Mouse (Mus musculus): ENCODE results near the gene Cry2. TPM values are rescaled to one million over a fixed set of nuclear protein-coding genes. Genes with fewer than 3 reads are reported as not detected.

Gene Cry2
- polyA plus RNA-seq, 1 experiment from 2014 or later = 27.1 TPM

- H3K9me3 ChIP-seq = no peaks in the 10 kb centered on the region
- H3K4me2 ChIP-seq = peak overlapping the region; percentile 94
- H3K27me3 ChIP-seq = peaks cover 28% of the 10 kb centered on the region
- peak overlapping the region; percentile 76 for H3K4me3 ChIP-seq (replicated peaks)
- WGBS = under 1% methylated on average over 29 of the region's 29 CpGs
- peak overlapping the region; percentile 87 for H3K27ac ChIP-seq
- peaks cover 30% of the 10 kb centered on the region for H3K36me3 ChIP-seq
- peak overlapping the region; percentile 57 for H3K9ac ChIP-seq (replicated peaks)
- peaks cover 43% of the 10 kb centered on the region for H3K4me1 ChIP-seq (replicated peaks)
- ATAC-seq (ENCODE audit: insufficient number of reproducible peaks, insufficient read depth, low FRiP score, low TSS enrichment, low read depth) = peak; percentile 92
These were observed 58.7 kb downstream of the Cry2 start for GRCm38 (mm10) chr2:92375099-92375623.

DNA sequence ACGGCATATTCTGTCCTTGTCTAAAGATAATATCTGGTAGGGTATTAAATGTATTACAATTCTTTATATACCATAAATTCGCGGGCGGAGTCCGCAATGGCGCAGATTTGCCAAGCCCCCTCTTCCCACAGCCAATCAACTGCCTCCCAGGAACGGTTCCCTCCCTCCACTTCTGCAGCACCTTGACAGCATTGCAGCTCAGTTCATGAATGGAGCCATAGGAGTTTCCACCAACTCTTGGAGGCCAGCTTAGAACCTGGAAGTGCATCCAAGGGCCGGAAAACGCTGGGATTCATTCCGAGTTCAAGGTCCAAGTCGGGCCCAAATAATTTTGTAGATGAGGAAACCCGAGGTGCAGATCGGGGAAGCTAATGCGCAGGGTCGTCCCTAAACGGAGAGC is 59.3 kb downstream of the Cry2 start, which contains the start of the genes Pex16 and Large2:
Gene Pex16 (plus strand): TSS at position 163 of the 400 bp plus-strand sequence.
Gene Large2 (minus strand): TSS at position 356 of the 400 bp plus-strand sequence.
- H3K4me1 ChIP-seq (replicated peaks) = peaks cover 50% of the 10 kb centered on the region
- peak within 1 kb of the TSS; percentile 87 for H3K27ac ChIP-seq
- peaks cover 34% of the 10 kb centered on the region for H3K27me3 ChIP-seq
- ATAC-seq (ENCODE audit: insufficient number of reproducible peaks, insufficient read depth, low FRiP score, low TSS enrichment, low read depth) = no peak
- WGBS = 2% methylated on average over 16 of the region's 16 CpGs
- H3K4me2 ChIP-seq = peak within 1 kb of the TSS; percentile 94
- peak within 1 kb of the TSS; percentile 76 for H3K4me3 ChIP-seq (replicated peaks)
- peaks cover 25% of the 10 kb centered on the region for H3K36me3 ChIP-seq
- no peaks in the 10 kb centered on the region for H3K9me3 ChIP-seq
- peak within 1 kb of the TSS; percentile 57 for H3K9ac ChIP-seq (replicated peaks)

DNA sequence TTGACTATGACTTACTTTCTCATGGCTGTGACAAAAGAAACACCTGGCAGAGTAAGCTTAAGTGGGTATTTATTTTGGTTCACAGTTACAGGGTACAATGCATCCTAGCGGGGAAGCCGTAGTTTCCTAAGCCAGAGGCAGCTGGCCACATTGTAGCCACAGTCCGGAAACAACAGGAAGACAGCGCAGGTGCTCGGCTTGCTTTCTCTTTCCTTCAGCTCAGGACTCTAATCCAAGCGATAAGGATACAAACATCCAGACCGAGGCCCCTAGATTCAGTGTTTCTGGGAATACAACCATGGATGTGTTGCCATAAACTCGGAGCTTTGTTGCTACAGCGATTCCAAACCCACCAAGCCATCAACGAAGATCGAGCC is 60.4 kb downstream of the Cry2 start:
- Histone ChIP-seq H3K27ac (0 out of 2 replicates have a peak overlapping the region, but pooled peaks have one; percentile 41), H3K4me1 (replicated peaks) (peaks cover 54% of the 10 kb centered on the region), H3K9me3 (no peaks in the 10 kb centered on the region), H3K4me3 (replicated peaks) (no peak overlapping the region), H3K27me3 (peaks cover 44% of the 10 kb centered on the region), H3K4me2 (no peak overlapping the region), H3K9ac (replicated peaks) (0 out of 2 replicates have a peak overlapping the region, but pooled peaks have one; percentile 4), H3K36me3 (peaks cover 15% of the 10 kb centered on the region; the same call in 1 of the 2 replicates)
- WGBS = 81% methylated on average over 11 of the region's 11 CpGs
- no peak for ATAC-seq (ENCODE audit: insufficient number of reproducible peaks, insufficient read depth, low FRiP score, low TSS enrichment, low read depth)

- H3K4me3 ChIP-seq (replicated peaks) = no peak overlapping the region
- no peak overlapping the region for H3K9ac ChIP-seq (replicated peaks)
- ATAC-seq (ENCODE audit: insufficient number of reproducible peaks, insufficient read depth, low FRiP score, low TSS enrichment, low read depth) = no peak
- peaks cover 9% of the 10 kb centered on the region; the same call in 1 of the 2 replicates for H3K36me3 ChIP-seq
- 43% methylated on average over 9 of the region's 9 CpGs for WGBS
- peak overlapping the region; percentile 37; the same call in 1 of the 2 replicates for H3K27ac ChIP-seq
- no peaks in the 10 kb centered on the region for H3K9me3 ChIP-seq
- H3K4me1 ChIP-seq (replicated peaks) = peaks cover 54% of the 10 kb centered on the region
- no peak overlapping the region for H3K4me2 ChIP-seq
- H3K27me3 ChIP-seq = peaks cover 44% of the 10 kb centered on the region
These were observed 60.9 kb downstream of the Cry2 start for GRCm38 (mm10) chr2:92372767-92373436.

GRCm38 (mm10) chr2:92371971-92372690 is 61.7 kb downstream of the Cry2 start:
- WGBS = 29% methylated on average over 10 of the region's 10 CpGs
- no peak for ATAC-seq (ENCODE audit: insufficient number of reproducible peaks, insufficient read depth, low FRiP score, low TSS enrichment, low read depth)
- H3K4me3 ChIP-seq (replicated peaks) = no peak overlapping the region
- H3K27ac ChIP-seq = peak overlapping the region; percentile 37; the same call in 1 of the 2 replicates
- H3K27me3 ChIP-seq = peaks cover 44% of the 10 kb centered on the region
- peaks cover 2% of the 10 kb centered on the region; the same call in 1 of the 2 replicates for H3K36me3 ChIP-seq
- H3K9me3 ChIP-seq = no peaks in the 10 kb centered on the region
- H3K9ac ChIP-seq (replicated peaks) = no peak overlapping the region
- H3K4me1 ChIP-seq (replicated peaks) = peaks cover 62% of the 10 kb centered on the region
- peak overlapping the region; percentile 93 for H3K4me2 ChIP-seq

DNA sequence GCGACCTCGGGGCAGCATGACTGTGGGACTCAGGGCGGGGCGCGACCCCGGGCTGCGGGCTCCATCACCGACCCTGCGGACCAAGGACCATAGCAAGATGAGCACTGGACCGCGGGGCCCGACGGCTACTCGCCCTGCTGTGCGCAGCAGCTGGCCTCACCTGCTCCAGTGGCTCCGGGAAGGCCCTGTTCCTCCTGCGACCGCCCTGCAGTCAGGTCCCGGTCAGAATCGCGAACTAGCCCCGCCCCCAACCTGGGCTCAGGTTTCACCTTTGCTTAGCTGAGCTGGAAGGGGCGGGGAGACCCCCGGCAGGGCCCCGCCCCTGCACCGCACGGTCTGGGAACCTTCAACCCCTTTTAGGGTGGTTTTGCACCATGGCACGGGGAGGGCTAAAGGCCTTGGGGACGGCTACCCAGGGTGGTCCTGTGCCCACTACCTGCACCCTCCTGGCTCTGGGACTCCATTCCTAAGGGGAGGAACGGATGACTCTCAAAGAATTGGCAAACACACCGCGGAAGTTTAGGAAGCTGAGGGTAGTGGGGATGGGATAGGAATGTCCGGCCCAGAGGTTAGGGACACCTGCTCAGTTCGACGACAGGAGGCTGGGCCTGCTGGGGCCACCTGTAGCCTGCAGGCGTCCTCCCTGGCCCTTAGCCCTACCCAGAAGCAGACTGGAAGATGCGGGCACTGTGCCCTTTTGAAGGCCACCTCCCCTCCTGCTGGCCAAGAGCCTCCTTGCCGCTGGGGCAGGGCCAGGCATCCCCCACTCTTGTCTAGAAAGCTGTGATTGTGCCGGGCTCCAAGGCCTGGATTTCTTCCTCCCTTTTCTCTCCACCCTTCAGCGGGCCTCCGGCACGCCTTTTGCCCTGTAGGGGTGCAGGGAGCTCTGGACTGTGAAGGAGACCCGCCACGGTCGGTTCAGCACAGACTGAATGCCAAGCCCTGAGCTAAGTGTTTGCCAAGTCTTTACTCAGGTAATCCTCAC is 62.7 kb downstream of the Cry2 start:
- Histone ChIP-seq H3K9ac (replicated peaks) (peak overlapping the region; percentile 66), H3K4me3 (replicated peaks) (peak overlapping the region; percentile 56), H3K4me1 (replicated peaks) (peaks cover 59% of the 10 kb centered on the region), H3K27me3 (peaks cover 44% of the 10 kb centered on the region), H3K36me3 (peaks cover 1% of the 10 kb centered on the region), H3K4me2 (peak overlapping the region; percentile 93), H3K27ac (peak overlapping the region; percentile 37; the same call in 1 of the 2 replicates), H3K9me3 (no peaks in the 10 kb centered on the region)
- WGBS = 3% methylated on average over 45 of the region's 45 CpGs
- peak; percentile 33 for ATAC-seq (ENCODE audit: insufficient number of reproducible peaks, insufficient read depth, low FRiP score, low TSS enrichment, low read depth)

DNA sequence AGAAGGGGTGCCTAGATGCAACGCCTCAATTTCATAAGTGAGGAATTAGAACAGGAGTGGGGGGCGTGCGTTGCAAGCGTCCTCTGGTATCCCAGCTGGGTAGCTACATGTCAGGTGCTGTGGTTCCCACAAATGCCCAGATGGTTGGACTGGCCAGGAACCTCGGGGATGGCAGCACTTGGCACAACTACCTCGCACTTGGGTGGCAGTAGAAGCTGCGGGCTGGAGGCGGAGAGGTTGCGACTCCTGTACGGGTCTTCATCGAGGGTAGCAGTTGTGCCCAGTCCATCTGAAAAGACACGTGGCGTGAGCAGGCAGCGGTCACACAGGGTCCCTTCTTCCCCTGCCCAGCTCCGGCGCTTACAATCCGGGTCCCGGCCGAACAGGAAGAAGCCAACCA is 63.5 kb downstream of the Cry2 start:
- Histone ChIP-seq H3K9me3 (no peaks in the 10 kb centered on the region), H3K4me2 (peak overlapping the region; percentile 93), H3K27me3 (peaks cover 44% of the 10 kb centered on the region), H3K4me3 (replicated peaks) (peak overlapping the region; percentile 56), H3K4me1 (replicated peaks) (peaks cover 53% of the 10 kb centered on the region), H3K27ac (no peak overlapping the region), H3K9ac (replicated peaks) (peak overlapping the region; percentile 66), H3K36me3 (peaks cover 7% of the 10 kb centered on the region)
- ATAC-seq (ENCODE audit: insufficient number of reproducible peaks, insufficient read depth, low FRiP score, low TSS enrichment, low read depth) = no peak
- WGBS = 11% methylated on average over 19 of the region's 19 CpGs

- no peak overlapping the region for H3K27ac ChIP-seq
- H3K36me3 ChIP-seq = peaks cover 31% of the 10 kb centered on the region
- no peak for ATAC-seq (ENCODE audit: insufficient number of reproducible peaks, insufficient read depth, low FRiP score, low TSS enrichment, low read depth)
- peaks cover 44% of the 10 kb centered on the region for H3K4me1 ChIP-seq (replicated peaks)
- H3K9ac ChIP-seq (replicated peaks) = no peak overlapping the region
- no peaks in the 10 kb centered on the region for H3K9me3 ChIP-seq
- WGBS = 22% methylated on average over 20 of the region's 20 CpGs
- H3K27me3 ChIP-seq = peaks cover 40% of the 10 kb centered on the region
- no peak overlapping the region for H3K4me3 ChIP-seq (replicated peaks)
- H3K4me2 ChIP-seq = no peak overlapping the region
These were observed 66.3 kb downstream of the Cry2 start for GRCm38 (mm10) chr2:92367383-92368029.

DNA sequence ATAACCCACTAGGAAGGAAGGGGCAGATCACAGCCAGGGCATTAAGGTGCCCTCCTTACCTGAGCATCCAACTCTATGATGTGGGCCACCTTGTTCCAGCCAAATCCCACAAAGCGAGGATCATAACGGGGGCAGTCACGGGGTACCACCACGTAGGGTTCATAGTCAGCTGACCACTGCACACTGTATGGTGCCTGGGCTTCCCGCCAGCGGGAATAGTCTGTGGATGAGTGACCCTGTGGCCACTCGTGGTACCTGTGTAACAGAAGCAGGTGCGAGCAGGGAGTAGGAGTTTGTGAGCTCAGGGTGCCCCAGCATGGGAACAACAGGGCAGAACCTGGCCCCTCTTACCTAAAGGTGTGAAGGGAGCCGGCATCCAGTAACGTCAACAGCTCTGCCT is 68.3 kb downstream of the Cry2 start:
- H3K4me2 ChIP-seq = no peak overlapping the region
- H3K27me3 ChIP-seq = peaks cover 20% of the 10 kb centered on the region
- no peak overlapping the region for H3K9ac ChIP-seq (replicated peaks)
- no peak for ATAC-seq (ENCODE audit: insufficient number of reproducible peaks, insufficient read depth, low FRiP score, low TSS enrichment, low read depth)
- peaks cover 46% of the 10 kb centered on the region for H3K36me3 ChIP-seq
- no peak overlapping the region for H3K27ac ChIP-seq
- no peaks in the 10 kb centered on the region for H3K9me3 ChIP-seq
- 91% methylated on average over 10 of the region's 10 CpGs for WGBS
- H3K4me1 ChIP-seq (replicated peaks) = peaks cover 24% of the 10 kb centered on the region
- H3K4me3 ChIP-seq (replicated peaks) = no peak overlapping the region

DNA sequence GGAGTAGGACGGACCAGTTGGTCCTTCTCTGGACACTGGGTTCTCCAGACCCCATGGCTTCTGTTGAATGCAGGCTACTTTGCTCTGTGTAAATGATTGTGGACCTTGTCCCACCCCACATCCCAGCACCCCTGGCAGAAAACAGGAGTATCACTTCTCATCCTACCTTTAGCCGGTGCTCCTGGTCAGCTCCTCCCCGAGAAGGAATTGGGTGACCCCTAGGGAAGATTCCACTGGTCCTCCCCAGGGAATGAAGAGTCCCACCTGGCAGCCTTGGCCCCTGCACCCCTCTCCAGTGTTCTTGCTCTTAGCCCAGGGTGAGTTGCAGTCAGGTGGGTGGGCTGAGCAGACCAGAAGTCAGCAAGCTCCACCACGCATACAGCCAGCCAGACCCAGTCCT is 69.8 kb downstream of the Cry2 start:
- peaks cover 61% of the 10 kb centered on the region for H3K36me3 ChIP-seq
- H3K27ac ChIP-seq = no peak overlapping the region
- no peak for ATAC-seq (ENCODE audit: insufficient number of reproducible peaks, insufficient read depth, low FRiP score, low TSS enrichment, low read depth)
- no peaks in the 10 kb centered on the region for H3K9me3 ChIP-seq
- H3K4me1 ChIP-seq (replicated peaks) = peaks cover 9% of the 10 kb centered on the region; the same call in 1 of the 2 replicates
- 94% methylated on average over 4 of the region's 4 CpGs for WGBS
- no peak overlapping the region for H3K9ac ChIP-seq (replicated peaks)
- H3K4me2 ChIP-seq = no peak overlapping the region
- peaks cover 6% of the 10 kb centered on the region for H3K27me3 ChIP-seq
- H3K4me3 ChIP-seq (replicated peaks) = no peak overlapping the region
